Mouse (Mus musculus): ENCODE data around the gene Ctnnd2.

Ctnnd2 gene

DNA sequence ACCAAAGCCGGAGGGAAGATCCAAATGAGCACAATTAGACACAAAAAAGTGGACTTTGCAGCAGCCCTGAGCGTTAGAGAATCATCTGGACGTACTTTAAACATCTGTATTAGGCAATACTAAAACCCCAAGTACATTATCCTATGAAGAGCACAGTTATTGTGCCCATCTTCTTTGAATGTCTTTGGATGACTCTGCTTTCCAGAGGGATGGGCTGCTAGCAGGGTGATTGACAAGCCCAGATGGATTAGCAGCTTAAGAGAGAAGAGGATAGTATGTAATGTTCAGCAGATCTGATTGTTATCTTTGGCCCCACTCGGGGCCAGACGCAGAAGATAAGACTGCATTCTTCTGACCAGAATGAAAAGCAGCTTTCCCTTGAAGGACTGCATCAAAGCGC, 214.9 kb downstream of the Ctnnd2 start:
- DNase-seq, result no peak

DNA sequence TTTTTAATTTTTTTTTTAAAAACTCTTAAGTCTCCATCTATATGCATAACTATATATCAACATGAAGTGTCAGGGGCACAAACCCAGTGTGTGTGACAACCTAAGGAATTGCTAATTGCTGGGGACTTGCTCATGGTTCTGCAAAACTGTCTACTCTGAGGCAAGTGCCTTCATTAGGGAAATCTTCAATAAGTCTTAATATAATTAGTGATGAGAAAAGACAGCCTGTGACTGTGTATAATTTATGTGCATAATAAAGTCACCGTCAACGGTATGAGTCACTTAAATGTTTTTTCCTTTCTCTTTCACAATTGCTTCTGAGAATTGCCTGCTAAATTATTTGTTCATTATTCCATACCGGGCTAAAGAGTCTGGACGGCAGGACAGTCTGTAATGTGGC, 228.7 kb downstream of the Ctnnd2 start:
- DNase-seq, result no peak

DNA sequence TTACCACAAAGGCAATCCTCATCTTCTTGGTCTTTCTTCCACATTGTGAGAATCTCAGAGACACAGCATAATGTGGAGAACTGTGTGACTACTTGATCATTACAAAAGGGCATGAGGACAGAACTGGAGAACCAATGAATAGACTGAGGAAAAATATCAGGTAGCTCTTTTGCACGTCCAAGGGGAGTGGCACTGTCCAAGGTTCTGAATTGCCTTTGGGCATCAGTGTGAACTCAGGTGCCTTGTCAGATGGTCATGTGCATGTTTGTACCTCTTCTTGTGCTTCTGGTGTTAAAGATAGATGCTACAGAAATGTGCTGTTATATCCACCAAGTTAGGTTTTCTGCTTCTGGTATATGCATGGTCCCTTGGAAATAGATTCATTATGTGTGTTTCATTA, 233.9 kb downstream of the Ctnnd2 start:
- DNase-seq, result no peak

DNA sequence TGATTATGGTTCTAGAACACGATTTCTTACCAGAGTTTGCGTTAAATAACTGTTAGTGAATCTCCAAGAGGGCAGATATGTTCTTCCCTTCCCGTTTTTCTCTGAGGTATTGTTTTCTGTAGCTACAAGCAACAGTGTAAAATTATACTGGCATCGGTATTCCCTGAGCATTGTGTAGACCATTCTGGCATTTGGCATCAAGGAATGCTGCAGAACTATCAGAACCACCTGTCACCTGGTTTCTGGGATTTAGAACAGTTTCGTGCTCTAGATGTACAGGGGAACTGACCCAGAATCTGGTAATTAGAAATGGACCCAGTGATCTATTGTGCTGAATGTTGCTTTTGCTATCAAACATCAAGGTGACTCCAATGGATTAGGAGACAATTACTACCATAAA, 250.8 kb downstream of the Ctnnd2 start:
- DNase-seq, result no peak

DNA sequence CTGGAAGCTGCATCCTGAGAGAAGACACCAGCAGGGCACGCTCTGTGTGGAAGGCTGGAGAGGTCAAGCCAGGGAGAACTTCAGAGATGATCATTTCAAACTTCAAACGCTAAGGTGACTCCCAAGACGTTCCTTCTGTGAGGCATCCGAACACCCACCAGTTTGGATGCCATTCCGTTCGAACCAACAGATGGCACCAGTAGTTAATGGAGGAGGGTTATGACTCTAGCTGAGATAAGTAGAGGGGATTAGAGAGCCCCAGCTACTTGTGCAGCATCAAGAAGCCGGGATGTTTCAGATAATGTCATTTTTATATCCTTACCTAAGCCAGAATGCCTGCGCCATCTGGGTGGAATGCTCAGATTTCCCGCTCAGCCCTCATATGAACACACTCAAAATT, 251.9 kb downstream of the Ctnnd2 start:
- peak; percentile 37 for DNase-seq

DNA sequence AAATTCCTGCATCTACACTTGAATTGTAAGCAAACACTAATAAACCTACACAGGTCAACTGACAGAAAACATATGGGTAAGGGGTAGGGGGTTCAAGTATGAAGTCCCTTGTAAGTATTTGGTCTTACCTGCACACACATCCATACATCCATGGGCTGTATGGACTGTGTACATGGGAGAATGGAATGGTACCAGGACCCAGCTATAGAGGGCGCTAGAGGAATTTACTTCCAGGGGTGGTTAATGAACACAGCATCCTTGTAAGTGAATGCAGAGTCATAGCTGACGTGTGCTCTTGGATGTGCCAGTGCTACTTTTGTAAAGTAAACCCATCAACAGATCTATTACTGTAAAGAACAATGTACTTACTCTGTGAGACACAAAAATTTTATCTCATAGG, 254.9 kb downstream of the Ctnnd2 start:
- peak; percentile 32 for DNase-seq

DNA sequence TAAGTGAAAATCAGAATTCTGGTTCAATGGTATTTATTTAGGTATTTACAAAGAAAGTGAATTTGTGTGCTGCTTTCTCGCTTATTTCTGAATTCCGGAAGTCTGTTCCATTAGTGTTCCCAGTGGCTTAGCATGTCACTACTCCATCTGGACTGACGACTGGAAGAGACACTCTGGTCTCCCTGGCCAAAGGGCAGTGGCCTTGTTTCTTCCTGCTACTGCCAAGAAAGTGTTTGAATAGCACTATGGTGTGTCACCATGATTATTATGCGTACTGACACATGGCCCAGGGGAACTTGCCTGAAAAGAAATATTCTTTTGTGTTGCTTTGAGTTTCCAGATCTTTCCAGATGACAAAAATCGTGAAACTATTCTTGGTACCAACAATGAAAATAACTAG, 266.7 kb downstream of the Ctnnd2 start:
- DNase-seq, result no peak

DNA sequence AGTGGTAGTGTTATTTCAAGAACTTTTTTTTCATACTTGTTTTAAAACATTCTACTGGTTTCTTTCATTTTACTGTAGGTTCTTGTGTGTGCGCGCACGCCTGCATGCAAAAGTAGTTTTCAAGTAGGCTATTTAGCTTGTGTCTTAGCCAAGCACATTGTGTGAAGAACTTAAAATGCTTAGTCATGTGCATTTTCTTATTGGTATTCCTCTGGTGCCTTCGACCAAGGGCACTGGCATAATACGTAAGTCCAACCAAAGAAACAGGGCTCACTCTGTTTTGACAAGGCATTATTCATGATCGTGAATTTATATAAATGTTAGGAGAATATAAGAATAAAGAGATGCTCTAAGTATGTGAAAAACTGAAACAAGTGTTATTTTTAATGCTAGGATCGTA, 278.4 kb downstream of the Ctnnd2 start:
- DNase-seq, result no peak

DNA sequence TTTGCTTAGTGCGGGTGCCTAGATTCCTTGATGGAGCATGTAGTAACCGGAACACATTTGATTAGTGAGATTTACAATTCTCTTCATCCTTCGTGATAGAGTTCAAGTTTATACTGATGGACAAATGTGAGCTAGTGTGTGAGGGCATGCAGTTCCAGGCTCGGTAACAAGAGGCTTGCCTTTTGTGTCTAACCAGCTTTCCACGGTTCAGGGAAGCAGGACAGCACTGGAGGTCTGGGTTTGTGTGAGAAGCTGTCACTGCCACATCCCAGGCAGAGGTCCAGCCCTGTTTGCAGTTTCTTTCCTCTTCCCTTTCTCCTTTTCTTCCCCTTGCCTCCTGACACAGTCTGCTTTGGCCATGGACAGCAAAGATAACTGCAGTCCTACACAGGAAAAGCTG, 279.5 kb downstream of the Ctnnd2 start:
- DNase-seq, result no peak

DNA sequence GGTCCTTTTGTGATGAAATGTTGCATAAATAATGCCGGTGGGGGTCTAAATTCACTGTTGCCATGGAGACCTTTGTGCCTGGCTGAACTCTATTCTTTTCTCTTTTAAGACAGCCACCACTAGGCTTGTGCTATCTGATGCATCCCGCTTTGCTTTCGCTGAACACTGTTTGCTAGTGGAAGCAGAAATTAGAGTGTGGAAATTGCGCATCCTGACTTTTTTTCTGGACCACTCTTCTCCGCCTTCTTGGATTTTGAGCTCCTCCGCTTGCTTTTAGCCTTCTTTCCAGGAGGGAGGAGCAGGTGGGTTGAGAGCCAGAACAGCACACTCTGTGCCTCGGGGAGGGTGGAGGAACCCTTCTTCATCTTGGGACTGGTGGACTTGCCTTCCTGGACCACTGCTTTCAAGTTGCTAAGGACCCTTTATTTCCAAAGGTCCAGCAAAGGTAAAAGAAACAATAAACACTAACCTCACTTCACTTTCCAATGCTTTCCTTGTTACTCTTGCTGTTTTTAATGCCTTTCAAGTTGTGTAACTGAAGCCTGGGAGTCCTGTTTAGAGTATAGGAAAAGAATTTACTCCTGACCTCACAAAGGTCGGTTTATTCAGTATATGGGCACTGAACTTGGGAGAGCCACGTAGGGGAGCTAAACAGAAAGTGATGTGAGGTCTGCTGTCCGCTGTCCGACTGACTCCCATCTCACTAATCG, 285.3 kb downstream of the Ctnnd2 start:
- DNase-seq, result peak; percentile 50

DNA sequence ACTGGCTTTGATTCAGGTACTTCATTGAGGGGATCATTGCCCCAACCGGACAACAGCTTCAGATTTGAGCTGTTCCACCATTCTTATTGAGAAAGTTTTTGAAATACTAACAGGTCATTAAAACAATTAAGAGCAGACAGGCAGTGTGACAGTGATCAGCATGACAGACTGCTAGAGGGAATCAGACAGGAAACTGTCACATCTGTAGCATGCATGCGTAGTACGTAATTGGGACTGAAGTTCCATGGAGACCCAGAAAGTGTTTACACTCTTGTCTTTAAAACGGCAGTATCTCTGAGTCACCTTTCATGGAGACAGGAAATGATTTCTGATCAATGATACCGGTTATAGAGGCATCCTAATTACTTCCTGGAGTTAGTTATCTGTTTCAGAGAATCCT, 286.3 kb downstream of the Ctnnd2 start:
- no peak for DNase-seq

DNA sequence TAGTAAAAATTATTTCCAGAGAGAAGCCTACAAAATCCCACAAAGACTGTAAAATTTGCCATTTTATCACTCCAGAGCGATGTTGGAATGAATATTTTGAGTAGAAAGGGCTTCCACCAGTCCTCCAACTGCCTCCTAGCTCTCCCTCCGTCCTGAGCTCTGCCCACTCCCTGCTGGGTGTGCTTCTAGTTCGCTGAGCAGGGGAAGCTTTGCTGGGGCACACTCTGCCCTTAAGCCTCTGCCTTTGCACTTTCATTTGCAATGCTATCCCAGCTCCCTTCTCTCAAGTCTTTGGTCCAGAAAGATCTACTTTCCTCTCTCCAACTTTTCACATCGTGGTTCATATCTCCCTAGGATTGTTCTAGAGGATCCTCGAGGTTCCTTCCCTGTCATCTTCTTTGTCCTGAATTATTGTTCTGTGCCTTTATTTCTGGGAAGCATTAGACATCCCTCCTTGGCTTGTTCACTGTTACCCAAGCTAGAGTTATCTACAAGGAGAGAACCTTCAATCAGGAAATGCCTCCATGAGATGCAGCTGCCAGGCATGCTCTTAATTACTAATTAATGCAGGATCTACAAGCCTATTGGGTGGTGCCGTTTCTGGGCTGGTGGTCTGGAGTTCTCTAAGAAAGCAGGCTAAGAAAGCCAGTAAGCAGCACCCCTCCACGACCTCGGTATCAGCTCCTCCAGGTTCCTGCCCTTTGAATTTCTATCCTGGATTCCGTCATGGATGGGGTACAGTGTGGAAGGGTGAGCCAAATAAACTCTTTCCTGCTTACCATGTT, 288.1 kb downstream of the Ctnnd2 start:
- DNase-seq, result no peak

DNA sequence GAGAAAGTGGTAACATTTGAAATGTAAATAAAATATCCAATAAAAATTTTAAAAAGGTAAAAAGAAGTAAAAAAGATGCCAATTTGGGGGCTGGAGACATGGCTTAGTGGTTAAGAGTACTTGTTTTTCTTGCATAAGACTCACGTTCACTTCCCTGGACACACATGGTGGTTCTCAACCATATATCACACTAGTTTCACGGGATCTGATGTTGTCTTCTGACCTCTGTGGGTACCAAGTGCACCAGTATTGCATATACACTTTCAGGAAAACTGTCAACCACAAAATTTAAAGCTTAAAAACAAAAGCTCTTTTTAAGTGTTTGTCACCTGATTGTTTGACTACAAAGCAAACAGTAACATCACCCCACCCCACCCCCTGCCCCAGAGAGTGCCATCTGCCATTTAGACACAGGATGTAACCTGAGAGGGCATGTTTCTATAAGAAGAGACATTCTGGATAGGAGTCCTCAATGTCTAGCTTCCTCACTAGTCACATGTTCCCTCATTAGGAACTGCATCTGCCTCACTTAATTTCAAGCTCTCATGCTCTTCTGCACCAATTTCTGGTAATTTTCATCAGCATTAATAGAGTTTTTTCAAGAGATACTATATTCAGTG, 290.5 kb downstream of the Ctnnd2 start:
- DNase-seq, result no peak

DNA sequence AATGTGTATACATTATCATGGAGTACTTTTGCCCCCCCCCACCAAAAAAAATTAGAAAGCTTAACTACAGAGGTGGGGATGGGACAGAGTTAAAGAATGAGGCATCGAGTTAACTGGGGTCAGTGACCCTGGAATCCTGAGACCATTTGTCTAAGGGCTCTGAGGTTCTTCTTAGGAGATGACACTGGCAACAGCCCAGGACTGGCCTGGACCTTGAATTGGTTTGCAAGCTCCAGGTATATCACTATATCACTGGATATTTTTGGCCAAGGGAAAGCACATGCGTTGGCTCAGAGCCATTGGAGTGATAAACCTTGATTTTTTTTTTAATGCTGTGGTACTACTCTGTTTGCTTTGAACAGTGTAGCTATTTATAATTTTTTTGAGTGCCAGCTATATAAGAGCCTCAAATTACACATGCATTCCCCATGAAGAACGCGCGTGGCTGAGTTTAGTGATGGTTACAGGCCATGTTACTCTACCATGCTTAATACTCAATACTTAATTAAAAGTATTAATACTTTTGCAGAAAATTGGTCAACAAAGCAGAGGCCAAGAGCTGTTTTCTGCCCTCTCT, 291.2 kb downstream of the Ctnnd2 start:
- DNase-seq, result no peak

DNA sequence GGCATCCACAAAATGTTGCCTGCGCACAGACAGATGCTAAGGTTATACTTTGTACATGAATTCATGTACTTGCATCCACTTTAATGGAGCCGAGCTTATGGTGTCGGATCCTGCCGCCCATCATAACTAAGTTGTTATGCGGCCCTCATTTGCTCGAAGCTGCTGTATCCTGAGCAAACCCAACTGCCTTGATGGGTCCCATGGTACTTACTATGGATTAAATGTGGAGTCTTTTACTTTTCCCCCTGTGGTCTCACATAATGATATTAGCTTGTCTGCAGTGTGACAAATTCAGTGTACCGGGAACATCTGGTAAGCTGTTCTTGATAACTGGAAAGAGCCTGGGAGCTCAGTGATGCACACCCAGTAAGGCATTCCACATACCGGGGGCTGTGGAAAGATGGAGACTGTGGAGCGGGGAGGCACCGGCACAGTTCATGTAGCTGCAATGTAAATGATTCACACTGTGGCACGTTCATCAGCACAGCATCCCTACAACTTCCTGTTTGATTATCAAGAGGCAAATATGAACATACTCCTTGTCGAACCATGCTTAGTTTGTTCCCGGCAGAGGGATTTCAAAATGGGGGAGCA, 294.7 kb downstream of the Ctnnd2 start:
- DNase-seq, result no peak

DNA sequence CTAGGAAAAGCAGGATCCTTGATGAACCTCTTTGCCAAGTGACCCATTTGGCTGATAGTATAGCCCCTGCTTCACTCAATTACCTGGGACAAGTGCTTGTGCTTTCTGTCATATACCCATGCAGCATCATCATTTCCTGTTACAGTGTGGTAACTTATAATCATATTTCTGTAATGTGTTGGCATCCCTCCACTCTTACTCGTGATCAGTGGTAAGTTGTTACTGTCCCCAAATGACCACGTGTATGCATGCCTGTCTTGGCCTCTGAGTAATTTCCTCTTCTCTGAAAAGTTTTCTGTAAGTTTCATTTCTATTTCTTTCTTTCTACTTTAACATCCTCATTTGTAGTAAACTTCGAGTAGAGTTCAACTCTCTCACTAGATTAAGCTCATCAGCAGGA, 296.4 kb downstream of the Ctnnd2 start:
- no peak for DNase-seq

DNA sequence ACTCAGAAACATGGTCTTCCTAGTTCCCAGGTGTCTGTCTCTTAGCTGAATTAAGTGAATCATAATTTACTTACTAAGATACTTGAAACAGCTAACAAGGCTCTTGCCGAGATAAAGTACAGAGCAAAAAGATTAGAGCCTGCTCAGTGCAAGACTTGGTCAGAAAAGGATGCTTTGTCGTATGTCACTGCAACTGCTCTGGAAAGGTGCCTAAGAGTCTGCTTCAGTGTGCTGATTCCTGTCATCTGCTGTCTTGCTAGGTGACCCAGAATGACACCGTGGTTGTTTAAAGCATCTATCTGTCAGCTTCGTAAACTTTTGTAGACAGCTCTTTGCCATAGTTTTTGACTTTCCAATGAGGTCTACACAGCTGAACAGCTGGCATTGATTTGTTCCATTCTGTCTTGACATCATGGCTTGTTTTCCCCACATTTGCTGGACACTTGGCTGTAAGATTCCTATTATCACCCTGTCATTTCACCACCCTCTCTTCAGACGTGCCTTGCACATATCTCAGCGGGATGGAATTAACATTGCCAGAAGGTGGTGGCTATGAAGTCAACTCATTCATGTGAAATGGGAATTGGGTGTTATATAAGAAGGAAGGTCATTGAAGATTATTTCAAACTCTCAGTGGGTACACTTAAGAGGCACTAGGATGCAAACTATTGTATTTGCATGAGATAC, 299.0 kb downstream of the Ctnnd2 start:
- DNase-seq, result no peak

DNA sequence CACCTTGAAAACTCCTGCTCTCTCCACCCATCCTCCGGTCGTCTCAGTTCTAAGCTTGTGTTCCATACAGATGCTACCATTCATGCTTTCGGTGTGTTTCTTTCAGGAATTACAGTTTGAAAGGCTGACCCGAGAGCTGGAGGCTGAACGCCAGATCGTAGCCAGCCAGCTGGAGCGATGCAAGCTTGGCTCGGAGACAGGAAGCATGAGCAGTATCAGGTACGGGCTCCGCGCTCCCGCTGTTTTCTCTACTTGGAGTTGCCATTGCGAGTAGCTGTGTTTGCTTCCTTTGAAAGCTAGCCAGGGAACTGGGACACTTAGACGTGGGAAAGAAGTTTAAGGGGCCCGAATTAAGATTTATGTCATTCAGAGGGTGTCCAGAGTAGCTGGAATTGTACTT, 308.3 kb downstream of the Ctnnd2 start:
- peak; percentile 42 for DNase-seq

DNA sequence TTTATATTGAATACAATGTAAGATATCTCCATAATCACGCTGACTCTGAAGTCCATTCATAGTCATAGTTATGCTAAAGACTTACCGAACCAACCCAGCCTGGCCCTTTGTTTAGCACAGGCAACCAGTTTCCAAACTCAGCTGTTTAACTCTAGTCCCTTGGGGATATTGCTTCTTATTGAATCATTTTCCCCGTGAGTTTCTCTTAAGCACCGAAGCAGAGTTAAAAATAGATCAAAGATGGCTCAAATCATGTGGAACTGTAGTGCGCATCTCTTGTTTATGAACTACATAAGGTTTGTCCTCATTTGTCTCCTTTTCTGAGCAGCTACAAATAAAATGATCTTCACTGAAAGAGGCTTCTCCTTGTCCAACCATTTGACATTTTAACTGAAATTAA, 334.1 kb downstream of the Ctnnd2 start:
- no peak for DNase-seq

DNA sequence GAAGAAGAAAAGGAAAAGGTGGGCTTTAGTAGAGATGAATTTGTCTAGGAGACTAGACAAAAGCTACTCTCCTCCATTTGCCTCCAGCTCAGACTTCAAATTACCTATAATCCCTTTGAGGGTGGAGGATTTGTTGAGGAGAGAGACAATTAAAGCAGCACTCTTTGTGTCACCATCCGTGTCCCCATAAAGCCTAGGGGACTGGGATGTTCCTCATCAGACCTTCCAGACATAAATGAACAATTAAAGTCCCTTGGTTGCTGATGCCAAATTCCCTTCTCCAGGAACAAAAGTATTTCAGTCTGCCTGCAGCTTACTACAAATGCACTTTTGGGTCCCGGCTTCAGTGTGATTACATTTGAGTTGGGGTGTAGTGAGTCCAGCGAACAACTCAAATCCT, 340.1 kb downstream of the Ctnnd2 start:
- no peak for DNase-seq

DNA sequence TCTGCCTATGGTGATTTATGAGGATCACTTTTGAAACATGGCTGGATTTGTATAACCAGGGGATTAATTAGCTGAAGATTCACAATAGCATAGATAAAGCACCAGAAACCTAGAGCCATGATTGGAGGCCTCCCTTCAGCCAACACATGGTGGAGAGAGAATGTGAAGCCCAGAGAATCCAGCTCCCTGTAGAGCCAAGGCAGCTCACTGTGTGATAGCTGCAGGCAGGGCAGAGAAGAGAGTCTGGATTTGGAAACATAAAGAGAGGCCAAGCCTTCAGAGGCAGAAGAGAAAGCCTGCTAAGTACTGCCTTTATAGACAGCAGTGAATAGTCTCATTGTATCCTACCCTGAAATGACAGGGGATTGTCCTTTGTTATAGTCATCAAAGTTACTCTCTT, 340.7 kb downstream of the Ctnnd2 start:
- DNase-seq, result no peak

DNA sequence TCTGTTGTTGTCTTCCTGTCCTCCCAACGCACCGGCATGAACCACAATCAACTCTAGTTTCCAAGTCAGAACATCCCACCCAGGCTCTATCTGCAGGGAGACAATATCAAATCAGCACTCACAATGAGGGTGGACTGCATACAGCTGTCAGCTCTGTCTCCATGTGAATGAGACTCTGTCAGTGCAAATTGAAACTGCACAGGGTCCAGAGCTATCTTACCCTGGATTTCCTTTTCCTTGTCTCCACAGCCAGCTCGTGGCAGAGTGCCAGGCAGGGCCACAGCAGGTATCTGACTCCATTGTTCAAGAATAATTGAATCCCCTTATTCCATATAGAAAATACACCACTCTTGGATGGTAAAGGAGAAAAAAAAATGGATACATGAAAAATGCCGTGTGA, 343.0 kb downstream of the Ctnnd2 start:
- DNase-seq, result no peak

DNA sequence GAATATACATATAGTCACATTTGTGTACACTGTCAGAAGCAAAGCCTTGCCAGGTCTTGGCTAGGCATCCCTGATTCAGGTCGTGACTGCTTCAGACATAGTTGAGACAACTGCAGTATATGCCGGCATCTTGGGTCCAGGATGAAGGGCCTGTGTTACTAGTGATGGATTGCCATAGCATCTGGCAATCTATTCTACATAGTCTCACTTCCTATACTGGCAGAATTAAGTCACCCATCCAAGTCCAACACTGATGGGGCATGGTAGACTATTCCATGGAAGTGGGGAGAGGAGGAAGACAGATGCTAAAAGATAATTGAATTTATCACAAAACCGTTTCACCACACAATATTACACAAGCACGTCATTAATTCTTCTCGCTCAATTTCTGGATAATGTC, 369.1 kb downstream of the Ctnnd2 start:
- DNase-seq, result no peak

Data from right cerebral cortex, adult 18-20 months (tissue).